Mouse (Mus musculus) brain, embryonic 14.5 days (tissue): Measurements from ENCODE around the gene Vps37c. TPM values are rescaled to one million over a fixed set of nuclear protein-coding genes. Genes with fewer than 3 reads are reported as not detected.

Experiments
- DNase-seq: peaks from one replicate; pipeline ENCODE4 v3.0.0-alpha.2; 2011; ENCODE audit warnings: low read depth
- CTCF ChIP-seq: fragments of 200-500 bp; IDR thresholded peaks from 2 replicates; pipeline ENCODE4 v1.5.1; 2012; ENCODE audit warnings: inconsistent platforms, mild to moderate bottlenecking, moderate library complexity, borderline replicate concordance; ENCODE audit not compliant: insufficient read depth, insufficient read length; ENCODE audit errors: extremely low read depth
- POLR2A ChIP-seq: fragments of 200-500 bp; IDR thresholded peaks from 2 replicates; pipeline ENCODE4 v1.6.1; 2012; ENCODE audit warnings: mild to moderate bottlenecking, inconsistent platforms, borderline replicate concordance; ENCODE audit not compliant: poor library complexity, insufficient read depth, insufficient read length, severe bottlenecking; ENCODE audit errors: extremely low read depth
- polyA plus RNA-seq: library from polyadenylated mRNA; depleted of rRNA; stranded (reverse); fragments of >200 nt; gene quantifications from 2 replicates; pipeline ENCODE4 v1.2.3, GENCODE M21; 2012

The Vps37c gene
- polyA plus RNA-seq, 1 experiment, result 29.0 TPM

- TF ChIP-seq CTCF (peak; percentile 99), POLR2A (no peak)
- peak; percentile 98 for DNase-seq
Measured at GRCm38 (mm10) chr19:10709360-10710087, 21.0 kb downstream of the Vps37c start.

GRCm38 (mm10) chr19:10710088-10710511 is 21.6 kb downstream of the Vps37c start:
- TF ChIP-seq POLR2A (no peak), CTCF (peak; percentile 57)
- peak; percentile 80 for DNase-seq

GRCm38 (mm10) chr19:10710751-10711150 is 22.2 kb downstream of the Vps37c start:
- no peak for TF ChIP-seq CTCF
- no peak for TF ChIP-seq POLR2A
- no peak for DNase-seq

- no peak for TF ChIP-seq POLR2A
- TF ChIP-seq CTCF, result no peak
- no peak for DNase-seq
Measured at GRCm38 (mm10) chr19:10712194-10712593, 23.7 kb downstream of the Vps37c start.

GRCm38 (mm10) chr19:10712646-10713045 is 24.1 kb downstream of the Vps37c start:
- TF ChIP-seq CTCF (no peak), POLR2A (no peak)
- DNase-seq, result no peak

- TF ChIP-seq CTCF (no peak), POLR2A (no peak)
- no peak for DNase-seq
Measured at GRCm38 (mm10) chr19:10713551-10713950, 25.0 kb downstream of the Vps37c start.

- TF ChIP-seq CTCF, result no peak
- no peak for TF ChIP-seq POLR2A
- no peak for DNase-seq
Measured at GRCm38 (mm10) chr19:10714168-10714567, 25.6 kb downstream of the Vps37c start.

GRCm38 (mm10) chr19:10714682-10715475 is 26.3 kb downstream of the Vps37c start:
- peak; percentile 91 for DNase-seq
- TF ChIP-seq CTCF (peak; percentile 78; the same call in 1 of the 2 replicates), POLR2A (no peak)

- TF ChIP-seq POLR2A (no peak), CTCF (no peak)
- DNase-seq, result no peak
Measured at GRCm38 (mm10) chr19:10715476-10715875, 26.9 kb downstream of the Vps37c start.

- TF ChIP-seq POLR2A (no peak), CTCF (no peak)
- DNase-seq, result no peak
Measured at GRCm38 (mm10) chr19:10718251-10718775, 29.8 kb downstream of the Vps37c start.

GRCm38 (mm10) chr19:10719751-10720150 is 31.2 kb downstream of the Vps37c start:
- peak; percentile 82 for DNase-seq
- no peak for TF ChIP-seq POLR2A
- no peak for TF ChIP-seq CTCF

- no peak for DNase-seq
- TF ChIP-seq CTCF (no peak), POLR2A (no peak)
Measured at GRCm38 (mm10) chr19:10720524-10720923, 32.0 kb downstream of the Vps37c start.

- DNase-seq, result no peak
- TF ChIP-seq POLR2A, result no peak
- no peak for TF ChIP-seq CTCF
Measured at GRCm38 (mm10) chr19:10721064-10721463, 32.5 kb downstream of the Vps37c start.
